Mouse (Mus musculus): ENCODE data around the gene Colgalt2. TPM values are rescaled to one million over a fixed set of nuclear protein-coding genes. Genes with fewer than 3 reads are reported as not detected.
A peak's percentile ranks its signal among the peaks of the same experiment; 100 is the strongest.

Gene Colgalt2
- total RNA-seq, 2 experiments from 2014 or later = 5.3 TPM

DNA sequence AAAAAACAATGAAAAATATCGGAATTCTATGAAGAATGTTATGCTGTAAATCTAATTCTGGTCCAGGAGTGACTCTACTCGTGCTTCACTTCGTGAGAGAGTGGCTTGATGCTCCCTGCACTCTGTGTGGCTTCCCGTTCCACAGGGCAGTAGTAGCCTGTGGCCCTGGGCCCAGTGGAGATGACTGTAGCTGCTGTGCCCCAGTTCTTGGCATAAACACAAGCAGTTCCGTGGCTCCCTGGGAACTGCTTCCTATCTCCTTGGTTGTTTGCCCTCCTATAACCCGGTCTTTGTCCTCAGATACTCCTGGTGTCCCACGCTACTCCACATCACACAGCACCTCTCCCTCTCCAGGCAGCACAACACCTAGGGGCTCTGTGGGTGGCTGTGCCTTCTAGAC is 62.7 kb downstream of the Colgalt2 start:
- intact Hi-C loops (cut with DNase I) = no loop called here
- DNase-seq (ENCODE audit: low spot score in 2 of 2) = no peak

- DNase-seq (ENCODE audit: low spot score in 2 of 2) = no peak
- intact Hi-C loops (cut with DNase I) = no loop called here
Measured at GRCm38 (mm10) chr1:152466280-152466679, 66.7 kb downstream of the Colgalt2 start.

DNA sequence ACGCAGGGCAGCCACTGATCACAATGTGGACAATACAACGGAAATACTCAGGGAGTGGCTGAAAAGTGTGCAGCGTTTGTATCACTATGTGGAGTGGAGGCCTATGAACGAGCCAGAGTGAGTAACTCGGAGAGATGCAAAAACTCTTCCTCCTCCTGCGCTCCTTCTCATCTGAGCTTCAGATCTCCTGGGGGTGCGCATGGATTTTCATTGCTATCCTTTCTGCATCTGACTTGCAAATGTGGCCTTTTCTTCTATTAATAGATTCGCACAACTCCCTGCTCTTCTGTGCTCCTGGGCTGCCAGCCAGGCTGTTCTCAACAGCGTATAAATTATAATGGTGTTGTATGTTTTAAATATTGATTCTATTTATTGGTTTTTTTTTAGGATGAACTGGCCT is 68.8 kb downstream of the Colgalt2 start:
- intact Hi-C loops (cut with DNase I) = no loop called here
- DNase-seq (ENCODE audit: low spot score in 2 of 2) = peak in 1 of 2 experiments; percentile 14

DNA sequence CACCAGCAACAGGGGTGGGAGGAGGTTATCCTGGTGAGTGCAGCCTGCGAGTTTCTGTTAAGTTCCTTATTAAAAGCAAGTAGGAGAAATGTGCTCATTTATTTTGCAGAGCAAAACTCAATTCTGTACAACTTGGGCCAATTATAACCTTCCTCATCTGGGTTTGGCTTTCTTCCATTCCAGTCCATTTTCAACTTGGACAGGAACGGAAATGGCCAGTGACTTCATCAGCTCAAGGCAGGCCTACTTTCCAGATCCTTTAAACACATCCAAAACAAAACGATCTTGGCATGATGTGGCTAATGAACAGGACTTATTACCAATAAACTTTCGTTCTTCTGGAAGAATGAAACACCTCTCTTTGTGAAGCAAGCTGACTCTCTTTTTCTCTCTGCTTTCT is 76.5 kb downstream of the Colgalt2 start:
- DNase-seq (ENCODE audit: low spot score in 2 of 2) = no peak
- intact Hi-C loops (cut with DNase I) = no loop called here

DNA sequence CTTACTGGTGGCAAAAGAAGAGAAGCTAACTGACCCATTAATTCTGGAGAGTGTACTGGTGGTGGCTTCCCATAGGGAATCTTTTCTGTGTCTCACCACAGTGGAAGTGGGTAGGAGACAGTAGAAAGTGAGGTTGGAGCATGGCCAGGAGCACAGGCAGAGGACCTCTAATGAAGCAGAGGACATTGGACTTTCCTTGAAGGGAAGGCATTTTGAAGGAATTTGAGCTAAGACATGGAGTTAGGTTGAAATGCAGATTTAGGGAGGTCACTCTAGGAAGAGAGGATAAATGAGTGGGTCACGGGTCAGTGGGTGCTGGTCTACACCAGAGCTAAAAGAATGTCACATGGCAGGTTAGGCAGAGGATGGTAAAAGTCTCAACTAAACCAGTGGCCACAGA is 91.2 kb downstream of the Colgalt2 start:
- no peak for DNase-seq (ENCODE audit: low spot score in 2 of 2)
- intact Hi-C loops (cut with DNase I) = loop anchor here (10.0 kb wide), 1 partner anchor 86 kb away; no protein-coding TSS in a partner anchor

DNA sequence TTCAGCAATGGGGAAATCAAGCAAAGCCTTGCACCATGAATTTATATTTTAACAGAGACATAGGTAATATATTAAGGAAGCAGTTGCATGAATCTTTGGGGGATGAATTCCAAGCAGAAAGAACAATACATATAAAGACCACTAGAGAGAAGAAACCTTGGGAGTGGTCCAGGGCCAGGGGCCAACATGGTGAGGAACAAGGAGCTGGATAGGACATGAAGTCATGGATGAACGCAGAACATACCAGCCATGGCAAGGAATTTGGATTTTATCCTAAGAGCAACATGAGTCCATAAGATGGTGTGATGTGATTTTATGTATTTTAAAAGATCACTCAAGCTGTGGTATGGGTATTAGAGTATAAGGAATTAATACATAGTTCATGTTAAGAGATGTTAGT is 92.6 kb downstream of the Colgalt2 start:
- intact Hi-C loops (cut with DNase I) = loop anchor here (10.0 kb wide), 1 partner anchor 87 kb away; no protein-coding TSS in a partner anchor
- DNase-seq (ENCODE audit: low spot score in 2 of 2) = no peak

- no peak for DNase-seq (ENCODE audit: low spot score in 2 of 2)
- intact Hi-C loops (cut with DNase I) = loop anchor here (10.0 kb wide), 1 partner anchor 92 kb away; no protein-coding TSS in a partner anchor
Measured at GRCm38 (mm10) chr1:152496831-152497230, 97.2 kb downstream of the Colgalt2 start.

- intact Hi-C loops (cut with DNase I) = loop anchor here (10.0 kb wide), 1 partner anchor 93 kb away; no protein-coding TSS in a partner anchor
- no peak for DNase-seq (ENCODE audit: low spot score in 2 of 2)
Measured at GRCm38 (mm10) chr1:152497581-152497980, 98.0 kb downstream of the Colgalt2 start.

DNA sequence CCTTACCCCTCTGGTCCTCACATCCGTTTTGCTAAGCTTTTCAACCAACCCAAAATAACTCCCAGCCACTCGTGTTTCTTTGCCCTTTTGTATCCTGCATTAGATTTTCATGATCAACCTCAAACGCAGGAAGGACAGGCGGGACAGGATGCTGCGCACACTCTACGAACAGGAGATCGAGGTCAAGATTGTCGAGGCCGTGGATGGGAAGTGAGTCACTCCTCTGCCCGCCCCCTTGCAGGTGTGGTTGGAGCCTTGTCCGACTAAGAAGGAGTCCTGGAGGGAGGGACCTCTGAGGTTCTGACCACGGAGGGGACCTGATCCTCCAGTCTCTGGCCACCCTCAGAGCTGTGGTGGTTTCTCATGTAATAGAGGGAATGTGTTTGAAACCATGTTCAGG is 100.2 kb downstream of the Colgalt2 start:
- intact Hi-C loops (cut with DNase I) = loop anchor here (10.0 kb wide), 1 partner anchor 95 kb away; no protein-coding TSS in a partner anchor
- DNase-seq (ENCODE audit: low spot score in 2 of 2) = no peak

DNA sequence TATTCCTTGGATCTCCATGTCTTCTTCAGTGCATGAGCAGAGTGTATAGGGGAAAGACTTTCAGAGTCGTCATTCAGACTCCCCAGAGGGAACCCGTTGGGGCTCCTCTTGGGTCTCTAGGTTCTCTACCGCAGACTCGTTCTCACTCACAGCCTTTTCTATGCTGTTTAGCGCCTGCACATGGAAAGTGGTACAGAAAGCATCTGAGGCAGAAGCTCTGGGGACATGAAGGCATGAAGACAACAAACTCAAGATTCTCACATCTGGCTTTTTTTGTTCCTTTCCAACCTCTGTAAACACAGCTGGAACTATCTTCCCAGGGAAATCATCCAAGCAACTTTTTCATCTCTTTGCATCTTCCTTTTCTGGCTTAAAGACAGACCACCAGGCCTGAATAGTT is 106.5 kb downstream of the Colgalt2 start:
- no peak for DNase-seq (ENCODE audit: low spot score in 2 of 2)
- intact Hi-C loops (cut with DNase I) = no loop called here

DNA sequence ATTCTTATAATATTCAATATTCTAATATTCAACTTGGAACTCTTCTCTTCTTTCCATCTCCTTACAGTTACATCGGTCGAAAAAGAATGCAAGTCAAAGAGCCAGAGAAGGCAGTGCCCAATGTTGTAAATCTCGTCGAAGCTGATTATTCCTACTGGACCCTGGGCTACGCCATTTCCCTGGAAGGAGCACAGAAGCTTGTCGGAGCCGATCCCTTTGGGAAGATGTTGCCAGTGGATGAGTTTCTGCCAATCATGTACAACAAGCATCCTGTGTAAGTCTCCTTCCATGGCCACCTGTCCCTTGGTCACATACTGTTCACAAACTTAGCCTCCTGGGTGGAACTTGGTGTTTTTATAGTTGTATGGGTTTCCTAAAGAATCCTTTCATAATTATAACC is 107.1 kb downstream of the Colgalt2 start:
- no peak for DNase-seq (ENCODE audit: low spot score in 2 of 2)
- intact Hi-C loops (cut with DNase I) = no loop called here

DNA sequence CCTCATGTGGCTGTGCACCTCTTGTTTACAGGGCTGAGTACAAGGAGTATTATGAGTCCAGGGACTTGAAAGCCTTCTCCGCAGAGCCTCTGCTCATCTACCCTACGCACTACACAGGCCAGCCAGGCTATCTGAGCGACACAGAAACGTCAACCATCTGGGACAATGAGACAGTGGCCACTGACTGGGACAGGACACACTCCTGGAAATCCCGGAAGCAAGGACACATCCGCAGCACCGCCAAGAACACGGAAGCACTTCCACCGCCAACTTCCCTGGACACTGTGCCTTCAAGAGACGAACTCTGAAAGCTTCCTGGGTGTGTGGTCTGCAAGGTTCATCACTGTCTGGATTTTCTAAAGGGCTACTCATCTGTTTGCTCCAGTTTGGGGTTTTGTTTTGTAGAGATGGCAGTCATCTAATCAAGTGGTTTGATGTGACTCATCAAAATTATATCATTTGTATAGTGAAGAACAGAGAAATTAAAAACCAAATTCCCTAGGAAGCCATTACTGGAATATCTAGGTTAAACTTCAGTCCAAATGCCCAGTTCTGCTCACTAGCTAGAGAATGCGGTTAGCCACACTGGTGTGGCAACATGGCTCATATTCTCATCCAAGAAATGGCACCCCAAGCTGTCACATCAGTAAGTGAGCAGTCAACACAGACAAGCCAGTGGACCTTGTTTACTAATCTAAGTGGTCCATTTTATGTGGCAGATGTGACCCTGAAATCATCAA is 109.0 kb downstream of the Colgalt2 start:
- intact Hi-C loops (cut with DNase I) = no loop called here
- DNase-seq (ENCODE audit: low spot score in 2 of 2) = no peak

- intact Hi-C loops (cut with DNase I) = no loop called here
- no peak for DNase-seq (ENCODE audit: low spot score in 2 of 2)
Measured at GRCm38 (mm10) chr1:152511237-152511636, 111.6 kb downstream of the Colgalt2 start.

DNA sequence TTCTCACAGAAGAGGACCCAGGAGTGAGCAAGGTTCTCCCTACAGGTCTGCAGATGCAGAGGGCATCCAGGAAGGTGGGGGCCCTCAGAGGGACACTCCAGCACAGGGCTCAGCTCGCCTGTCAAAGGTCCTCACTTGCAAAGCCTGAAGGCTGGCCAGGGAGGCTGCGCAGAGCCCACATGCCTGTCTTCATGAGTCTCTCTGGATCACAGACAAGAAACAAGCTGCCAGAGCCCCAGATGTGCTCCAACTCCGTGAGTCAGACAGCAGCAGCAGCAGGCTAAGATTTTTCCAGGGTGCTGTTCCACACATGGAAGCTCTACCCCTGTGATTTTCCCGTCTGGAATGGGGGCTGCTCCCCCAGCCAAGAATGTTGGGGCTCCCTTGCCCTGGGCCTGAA is 114.6 kb downstream of the Colgalt2 start:
- DNase-seq (ENCODE audit: low spot score in 2 of 2) = no peak
- intact Hi-C loops (cut with DNase I) = no loop called here

GRCm38 (mm10) chr1:152517057-152517570 is 117.5 kb downstream of the Colgalt2 start:
- DNase-seq (ENCODE audit: low spot score in 2 of 2) = no peak
- intact Hi-C loops (cut with DNase I) = no loop called here

DNA sequence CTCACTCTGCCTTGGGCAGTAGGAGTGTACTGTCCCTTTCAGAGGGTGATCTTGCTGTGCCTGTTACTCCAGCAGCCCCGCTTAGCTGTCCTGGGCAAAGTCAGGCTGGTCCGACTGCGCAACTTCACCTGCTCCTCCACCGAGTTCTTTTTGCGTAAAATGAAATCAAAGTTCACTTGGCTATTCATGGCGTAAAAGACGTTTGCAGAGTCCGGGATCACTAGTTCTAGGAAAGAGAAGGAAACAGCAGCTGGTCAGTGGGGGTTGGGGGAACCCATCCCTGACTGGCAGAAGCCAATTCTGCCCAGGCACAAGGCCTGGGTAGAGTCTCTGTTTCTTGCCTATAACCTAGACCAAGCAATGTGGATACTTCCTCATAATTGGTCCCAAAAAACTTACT is 119.3 kb downstream of the Colgalt2 start:
- no peak for DNase-seq (ENCODE audit: low spot score in 2 of 2)
- intact Hi-C loops (cut with DNase I) = no loop called here

- intact Hi-C loops (cut with DNase I) = loop anchor here (5.0 to 10.0 kb wide), 2 partner anchors 246 to 314 kb away; partner anchors contain the start of genes Arpc5 and Rgl1
- DNase-seq (ENCODE audit: low spot score in 2 of 2) = no peak
Measured at GRCm38 (mm10) chr1:152520798-152521575, 121.4 kb downstream of the Colgalt2 start.

DNA sequence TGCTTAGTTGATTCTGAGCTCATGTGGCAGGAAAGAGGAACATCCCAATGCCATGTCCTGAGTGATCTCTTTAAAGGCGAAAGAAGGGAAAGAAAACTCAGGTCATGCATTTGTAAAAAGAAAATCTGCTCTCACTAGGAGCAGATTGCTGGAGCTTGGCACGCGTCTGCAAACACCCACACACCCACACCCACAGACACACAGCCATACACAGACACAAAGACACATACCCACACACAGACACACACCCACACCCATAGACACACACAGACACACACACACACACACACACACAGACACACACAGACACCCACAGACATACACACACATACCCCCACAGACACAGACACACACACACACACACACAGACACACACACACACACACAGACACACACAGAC is 122.6 kb downstream of the Colgalt2 start:
- DNase-seq (ENCODE audit: low spot score in 2 of 2) = peak; percentile 69 to 71
- intact Hi-C loops (cut with DNase I) = loop anchor here (5.0 to 10.0 kb wide), 2 partner anchors 245 to 313 kb away; partner anchors contain the start of genes Arpc5 and Rgl1

DNA sequence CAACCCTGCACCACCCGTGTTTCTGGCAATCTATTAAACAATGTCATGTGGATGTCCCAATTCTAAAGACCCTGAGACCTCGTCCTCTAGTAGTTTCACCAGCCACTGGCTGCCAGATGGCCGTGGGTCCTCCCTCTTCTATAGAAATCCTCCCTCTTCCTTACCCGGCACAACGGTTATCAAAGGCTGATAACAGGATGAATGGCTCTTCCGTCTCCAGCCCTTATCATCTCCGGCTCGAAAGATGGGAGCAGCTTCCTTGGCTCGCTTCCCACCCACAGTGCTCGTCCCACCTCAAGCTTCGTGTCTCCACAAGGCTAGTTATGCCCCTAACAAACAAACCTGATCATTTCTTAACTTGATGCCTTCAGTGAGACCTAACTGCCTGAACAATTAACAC is 123.7 kb downstream of the Colgalt2 start:
- DNase-seq (ENCODE audit: low spot score in 2 of 2) = no peak
- intact Hi-C loops (cut with DNase I) = loop anchor here (5.0 to 10.0 kb wide), 2 partner anchors 244 to 312 kb away; partner anchors contain the start of genes Arpc5 and Rgl1
